Mouse (Mus musculus) brain, embryonic 18.5 days (tissue): ENCODE measurements around the gene Pdk1.
"Not testable (repeated sequence)": the region's sequence is repeated elsewhere in the genome, so short reads cannot be mapped to it uniquely, and the experiment has no call there.

Source experiments
- DNase-seq: peaks from one replicate; pipeline ENCODE4 v3.0.0-alpha.2; 2012; ENCODE audit warnings: low read depth, low spot score

The Pdk1 gene

GRCm38 (mm10) chr2:71872801-71873443 is at the start of gene Pdk1:
Gene Pdk1, plus strand, starts transcription at chr2:71873224.
- DNase-seq, result peak; percentile 91

GRCm38 (mm10) chr2:71824146-71824545 is 48.9 kb upstream of the Pdk1 start:
- DNase-seq, result no peak

GRCm38 (mm10) chr2:71827711-71828110 is 45.3 kb upstream of the Pdk1 start:
- DNase-seq, result no peak

GRCm38 (mm10) chr2:71828928-71829327 is 44.1 kb upstream of the Pdk1 start:
- DNase-seq, result no peak

DNA sequence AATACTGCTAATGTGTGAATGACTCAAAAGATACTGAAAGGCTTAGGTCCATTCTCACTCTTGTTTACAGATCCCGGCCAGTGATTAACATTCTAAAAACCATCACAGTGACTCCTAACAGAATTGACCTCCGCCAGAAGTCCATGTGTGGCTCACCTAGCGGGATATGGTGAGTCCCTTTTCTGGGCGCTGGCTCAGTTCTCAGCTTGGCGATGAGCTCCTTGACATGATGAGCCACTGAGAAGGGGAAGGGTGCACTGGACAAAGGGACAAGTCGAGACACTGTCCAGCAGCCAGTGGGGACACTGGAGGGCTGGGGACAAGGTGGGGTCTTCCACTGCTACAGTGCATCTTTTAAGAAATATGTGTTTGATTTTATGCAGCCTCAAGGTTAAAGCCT is 39.4 kb upstream of the Pdk1 start:
- DNase-seq, result no peak

GRCm38 (mm10) chr2:71834371-71834770 is 38.7 kb upstream of the Pdk1 start:
- no peak for DNase-seq

GRCm38 (mm10) chr2:71835556-71835955 is 37.5 kb upstream of the Pdk1 start:
- no peak for DNase-seq

DNA sequence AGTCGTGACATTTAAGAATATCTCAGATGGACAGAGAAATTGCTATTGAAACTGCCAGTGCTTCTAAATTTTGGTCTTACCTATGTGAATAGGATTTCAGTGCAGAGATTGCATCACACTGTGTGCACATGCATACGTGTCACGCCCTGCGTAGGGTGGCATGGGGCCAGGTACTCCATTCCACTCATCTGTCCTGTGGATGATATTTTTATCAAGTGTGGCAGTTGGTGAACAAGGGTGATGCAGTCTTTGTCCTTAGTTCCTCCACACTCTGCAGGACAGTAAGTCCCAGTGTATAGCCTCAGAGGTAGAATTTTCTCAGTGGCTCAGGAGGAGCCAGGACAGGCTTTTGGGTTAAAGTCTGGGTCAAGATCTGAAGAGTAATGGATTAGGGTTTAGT is 36.8 kb upstream of the Pdk1 start:
- no peak for DNase-seq

- no peak for DNase-seq
Measured at GRCm38 (mm10) chr2:71837261-71837660, 35.8 kb upstream of the Pdk1 start.

DNA sequence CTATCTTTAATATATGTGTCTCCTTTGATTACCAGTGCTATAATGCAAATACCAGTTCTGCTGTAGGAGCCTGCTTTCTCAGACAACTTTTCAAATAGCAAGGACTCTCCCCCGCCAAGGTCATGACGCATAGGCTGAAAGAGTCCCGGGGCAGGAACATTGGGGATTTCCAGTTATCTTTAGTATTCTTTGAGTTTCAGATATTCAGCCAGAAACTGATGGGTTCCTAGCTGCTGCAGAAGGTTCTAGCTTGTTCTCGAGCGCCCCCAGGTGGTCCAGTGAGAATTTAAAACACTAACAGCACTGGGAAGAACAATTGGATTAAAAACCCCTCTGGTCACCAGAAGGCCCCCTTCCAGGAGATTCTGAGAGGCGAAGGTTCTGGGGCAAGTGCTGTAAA is 35.2 kb upstream of the Pdk1 start:
- DNase-seq, result peak; percentile 24

DNA sequence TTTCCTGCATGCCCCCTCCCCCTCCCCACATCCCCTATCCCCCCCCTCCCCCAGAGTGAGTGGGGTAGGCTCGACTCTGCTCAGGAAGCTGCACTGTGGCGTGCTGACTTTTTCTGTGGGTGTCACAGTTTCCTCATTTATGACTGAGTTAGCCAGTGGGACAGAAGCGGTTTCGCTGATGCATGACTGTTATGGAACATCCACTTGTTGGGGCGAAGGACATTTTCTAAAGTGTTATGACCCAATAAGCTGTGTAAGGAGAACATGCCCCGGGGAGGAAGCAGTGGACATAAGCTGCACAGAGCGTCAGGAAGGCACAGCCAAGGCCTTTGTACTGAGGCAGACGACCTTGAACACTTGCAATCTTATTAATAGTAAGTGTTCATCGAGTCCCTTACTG is 29.7 kb upstream of the Pdk1 start:
- no peak for DNase-seq

DNA sequence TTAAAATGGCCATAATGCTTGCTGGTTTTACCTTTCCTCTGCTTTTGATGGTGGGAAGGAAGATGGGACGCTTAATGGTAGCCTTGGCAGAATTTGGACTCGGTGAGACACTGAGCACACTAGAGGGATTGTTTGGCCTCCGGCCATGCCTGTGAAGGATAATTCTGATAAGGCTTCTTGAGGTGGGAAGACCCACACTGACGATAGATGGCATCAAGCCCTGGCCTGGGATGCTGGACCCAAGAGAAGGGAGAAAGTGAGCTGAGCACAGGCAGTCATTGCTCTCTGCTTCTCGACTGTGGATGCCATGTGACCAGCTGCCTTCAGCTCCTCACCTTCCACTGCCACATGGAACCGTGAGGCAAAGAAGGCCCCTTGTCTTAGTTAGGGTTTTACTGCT is 28.1 kb upstream of the Pdk1 start:
- DNase-seq, result no peak

GRCm38 (mm10) chr2:71852161-71852560 is 20.9 kb upstream of the Pdk1 start:
- DNase-seq, result not testable (repeated sequence)

DNA sequence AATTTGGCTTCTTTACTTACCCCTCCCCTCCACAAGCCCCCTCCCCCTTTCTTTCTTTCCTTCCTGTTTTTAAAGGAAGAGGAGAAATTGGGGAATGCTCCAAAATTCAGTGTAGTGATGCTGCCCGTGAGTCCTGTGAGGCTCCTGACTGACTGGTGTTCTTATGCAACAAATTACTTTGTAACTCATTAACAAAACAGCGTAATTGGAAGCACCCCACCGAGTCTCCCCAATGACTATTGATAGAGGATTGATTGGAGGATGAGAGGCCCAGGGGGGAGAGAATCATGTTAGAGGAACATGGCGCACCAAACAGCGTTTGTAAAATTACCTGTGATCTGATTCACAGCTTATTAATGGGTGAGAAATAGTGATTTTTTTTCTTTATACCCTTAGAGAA is 17.9 kb upstream of the Pdk1 start:
- DNase-seq, result no peak

DNA sequence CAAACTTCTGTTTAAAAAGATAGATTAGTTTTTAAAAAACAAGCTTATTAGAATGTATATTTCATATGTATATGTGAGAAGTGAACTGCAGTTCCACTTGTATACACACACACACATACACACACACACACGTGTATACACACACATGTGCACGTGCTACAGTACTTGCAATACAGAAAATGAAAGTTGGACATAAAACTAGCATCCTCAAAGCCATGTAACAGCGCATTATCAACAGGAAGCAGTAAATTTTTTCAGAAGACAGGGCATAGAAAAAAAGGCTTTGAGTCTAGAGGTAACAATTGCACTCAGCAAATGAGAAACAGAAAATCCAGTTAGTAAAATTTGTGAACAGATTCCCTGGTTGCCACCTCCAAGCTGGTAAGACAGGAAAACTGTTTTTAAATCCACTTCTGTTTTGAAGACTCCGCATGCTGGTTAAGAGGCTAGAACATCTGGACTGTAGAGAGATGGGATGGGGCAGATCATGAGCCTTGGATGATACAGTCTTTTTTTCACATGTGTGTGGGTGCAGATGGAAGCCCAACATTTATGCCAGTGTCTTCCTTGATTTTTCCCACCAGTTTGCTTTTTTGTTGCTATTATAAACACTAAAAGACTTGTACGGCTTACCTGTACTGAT is 9.4 kb upstream of the Pdk1 start:
- DNase-seq, result no peak

GRCm38 (mm10) chr2:71865022-71865421 is 8.0 kb upstream of the Pdk1 start:
- peak; percentile 34 for DNase-seq

- DNase-seq, result no peak
Measured at GRCm38 (mm10) chr2:71865935-71866334, 7.1 kb upstream of the Pdk1 start.

GRCm38 (mm10) chr2:71866565-71866964 is 6.5 kb upstream of the Pdk1 start:
- DNase-seq, result no peak

DNA sequence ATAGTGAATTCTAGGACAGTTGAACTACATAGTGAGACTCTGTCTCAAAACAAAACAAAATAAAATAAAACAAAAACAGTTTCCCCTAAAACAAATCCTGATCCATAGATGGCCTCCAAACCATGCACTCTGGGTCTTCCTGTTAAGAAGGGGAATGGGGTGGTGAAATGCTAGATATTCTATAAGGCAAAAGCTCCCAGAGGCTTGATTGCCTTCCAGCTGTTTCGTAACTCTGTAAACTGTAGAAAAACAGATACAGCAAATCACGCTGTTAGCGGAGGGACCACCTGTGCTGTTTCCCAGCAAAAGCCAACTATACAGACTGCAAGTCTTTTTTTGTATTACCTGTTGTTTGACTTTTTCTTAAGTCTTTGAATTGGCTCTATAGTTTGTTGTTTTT is 6.0 kb upstream of the Pdk1 start:
- no peak for DNase-seq

DNA sequence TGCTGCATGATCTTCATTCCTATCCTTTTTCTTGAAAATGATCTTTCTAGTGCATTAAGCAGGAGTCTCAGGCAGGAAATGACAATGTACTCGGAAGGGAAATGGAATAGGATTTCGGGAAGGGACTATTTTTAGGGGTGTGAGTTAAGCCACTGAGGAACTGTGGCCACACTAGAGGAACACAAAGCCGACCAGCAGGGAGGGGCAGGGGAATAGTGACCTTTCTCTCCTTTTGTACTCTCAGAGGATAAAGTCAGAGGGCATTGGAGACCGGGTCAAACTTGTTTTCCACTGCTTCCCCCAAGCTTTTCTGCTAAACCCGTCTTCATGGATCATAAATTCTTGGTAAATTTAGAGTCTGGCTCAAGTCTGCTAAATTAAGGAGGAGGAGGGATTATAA is 5.5 kb upstream of the Pdk1 start:
- no peak for DNase-seq

- DNase-seq, result no peak
Measured at GRCm38 (mm10) chr2:71868256-71868655, 4.8 kb upstream of the Pdk1 start.

DNA sequence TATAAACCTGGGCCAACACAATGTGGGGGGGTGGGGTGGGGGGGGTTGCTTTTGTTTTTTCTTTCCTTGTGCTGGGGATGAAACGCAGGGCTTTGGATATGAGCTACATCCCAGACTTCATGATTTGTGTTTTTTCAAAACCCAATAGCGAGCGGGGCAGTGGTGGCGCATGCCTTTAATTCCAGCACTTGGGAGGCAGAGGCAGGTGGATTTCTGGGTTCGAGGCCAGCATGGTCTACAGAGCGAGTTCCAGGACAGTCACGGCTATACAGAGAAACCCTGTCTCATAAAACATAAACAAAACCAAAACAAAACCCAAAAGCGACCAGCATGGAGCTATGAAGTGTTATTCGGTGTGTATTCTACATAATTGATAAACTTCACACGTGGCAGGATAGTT is 883 bp upstream of the Pdk1 start:
- DNase-seq, result no peak

- DNase-seq, result peak; percentile 20
Measured at GRCm38 (mm10) chr2:71873474-71874322, 674 bp downstream of the Pdk1 start.
